Mouse (Mus musculus): ENCODE results near the gene Gm20388. TPM values are rescaled to one million over a fixed set of nuclear protein-coding genes. Genes with fewer than 3 reads are reported as not detected.
A peak's percentile ranks its signal among the peaks of the same experiment; 100 is the strongest.

Gene Gm20388
- total RNA-seq, 2 experiments from 2014 or later, result 1.9 to 2.0 TPM

DNA sequence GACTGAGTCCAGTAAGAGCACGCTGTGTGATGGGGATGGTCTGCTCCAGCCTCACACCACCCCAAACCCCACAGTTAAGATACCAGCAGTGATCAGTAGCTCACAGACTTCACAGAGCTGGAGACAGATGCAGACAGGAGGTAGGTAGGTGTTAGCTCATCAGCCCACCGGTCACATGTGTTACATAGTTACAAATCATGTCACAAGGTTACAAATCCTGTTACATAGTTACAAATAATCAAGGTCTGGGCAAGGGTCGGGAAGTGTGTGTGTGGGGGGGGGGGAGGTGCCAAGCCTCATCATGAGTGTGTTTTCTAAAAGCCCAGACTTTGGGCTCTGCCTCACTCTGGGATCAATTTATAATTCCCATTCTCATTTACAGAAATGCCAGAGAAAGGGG lies 4450.3 kb downstream of the Gm20388 start:
- no peak for DNase-seq

DNA sequence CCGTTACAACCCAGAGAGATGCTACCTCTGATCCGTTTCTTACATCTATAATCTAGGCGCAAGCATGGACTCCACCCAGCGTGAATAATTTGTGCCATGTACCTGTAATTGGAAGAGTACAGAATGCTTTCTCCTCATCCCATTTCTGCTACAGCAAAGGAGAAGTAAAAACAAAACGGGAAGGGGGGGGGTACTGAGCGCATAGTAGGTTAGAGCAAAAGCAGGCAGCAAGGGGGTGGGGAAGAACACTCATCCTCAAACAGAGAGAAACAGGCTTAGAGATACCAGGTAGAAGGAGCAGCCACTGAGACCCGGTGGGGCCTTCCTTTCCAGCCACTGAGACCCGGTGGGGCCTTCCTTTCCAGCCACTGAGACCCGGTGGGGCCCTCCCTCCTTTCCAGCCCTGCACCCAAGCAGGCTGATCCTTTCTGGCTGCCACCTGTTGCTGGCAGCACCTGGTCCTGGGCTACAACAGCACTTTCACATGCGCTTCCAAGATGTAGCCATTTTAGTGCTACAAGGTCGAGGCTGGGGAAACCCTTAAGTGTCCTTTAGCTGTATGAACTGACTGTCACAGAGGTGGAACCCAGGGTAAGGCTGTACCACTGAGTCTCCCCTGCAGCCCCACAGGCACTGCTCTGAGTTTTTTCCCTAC lies 4451.3 kb downstream of the Gm20388 start:
- DNase-seq, result no peak

DNA sequence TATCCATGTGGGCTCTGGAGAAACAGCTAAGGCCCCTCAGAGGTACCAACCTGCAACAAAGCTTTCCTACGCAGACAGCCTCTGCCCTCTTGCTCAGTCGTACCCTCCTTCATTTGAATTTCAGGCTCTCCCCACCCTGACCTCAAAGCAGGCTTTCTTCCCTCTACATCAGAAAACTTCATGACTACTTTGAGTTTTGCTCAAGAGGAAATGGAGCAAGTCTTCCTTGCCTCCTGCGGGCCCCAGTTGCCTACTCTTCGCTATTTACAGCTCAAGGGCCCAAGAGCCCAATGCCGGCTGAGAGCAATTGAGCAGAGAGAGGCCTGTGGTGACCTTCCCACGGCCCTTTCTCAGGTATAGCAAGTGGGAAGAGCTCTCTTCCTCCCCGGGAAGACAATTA lies 4451.9 kb downstream of the Gm20388 start:
- DNase-seq, result no peak

DNA sequence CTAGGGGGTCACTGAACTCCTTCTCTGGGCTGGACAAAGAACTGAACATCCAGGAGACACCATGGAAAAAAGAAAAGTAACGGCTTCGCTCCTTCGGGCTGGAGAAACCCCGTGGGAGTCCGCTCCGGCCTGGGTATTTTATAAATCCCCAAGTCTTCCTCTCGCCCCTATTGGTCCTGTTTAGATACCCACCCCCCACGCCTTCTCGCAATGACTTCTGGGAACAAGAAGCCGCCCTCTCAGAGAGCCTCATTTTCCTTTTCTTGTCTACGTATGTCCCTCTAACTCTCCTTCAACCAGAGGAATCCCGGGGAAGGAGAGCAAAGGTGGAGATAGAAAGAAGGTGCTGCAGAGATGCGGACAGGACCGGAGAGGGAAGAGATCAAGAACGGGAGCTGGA lies 4452.7 kb downstream of the Gm20388 start:
- no peak for DNase-seq

DNA sequence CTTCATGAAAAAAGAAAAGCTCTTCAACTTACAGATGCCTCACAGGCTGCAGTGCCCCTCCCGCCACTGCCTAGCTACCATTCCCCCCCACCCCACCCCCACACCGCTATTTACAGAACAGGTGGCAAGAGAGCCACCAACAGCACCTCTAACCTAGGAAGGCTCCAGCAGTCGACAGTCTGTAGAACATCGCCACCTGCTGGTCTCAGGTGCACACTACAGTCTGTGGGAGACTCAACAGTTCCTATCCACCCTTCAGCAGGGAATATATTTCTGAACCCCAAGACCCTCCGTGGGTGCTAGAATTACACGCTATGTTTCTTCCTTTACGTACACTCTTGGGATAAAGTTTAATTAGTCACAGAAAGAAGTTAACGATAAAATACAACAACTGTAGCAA lies 4457.6 kb downstream of the Gm20388 start:
- DNase-seq, result peak; percentile 81

DNA sequence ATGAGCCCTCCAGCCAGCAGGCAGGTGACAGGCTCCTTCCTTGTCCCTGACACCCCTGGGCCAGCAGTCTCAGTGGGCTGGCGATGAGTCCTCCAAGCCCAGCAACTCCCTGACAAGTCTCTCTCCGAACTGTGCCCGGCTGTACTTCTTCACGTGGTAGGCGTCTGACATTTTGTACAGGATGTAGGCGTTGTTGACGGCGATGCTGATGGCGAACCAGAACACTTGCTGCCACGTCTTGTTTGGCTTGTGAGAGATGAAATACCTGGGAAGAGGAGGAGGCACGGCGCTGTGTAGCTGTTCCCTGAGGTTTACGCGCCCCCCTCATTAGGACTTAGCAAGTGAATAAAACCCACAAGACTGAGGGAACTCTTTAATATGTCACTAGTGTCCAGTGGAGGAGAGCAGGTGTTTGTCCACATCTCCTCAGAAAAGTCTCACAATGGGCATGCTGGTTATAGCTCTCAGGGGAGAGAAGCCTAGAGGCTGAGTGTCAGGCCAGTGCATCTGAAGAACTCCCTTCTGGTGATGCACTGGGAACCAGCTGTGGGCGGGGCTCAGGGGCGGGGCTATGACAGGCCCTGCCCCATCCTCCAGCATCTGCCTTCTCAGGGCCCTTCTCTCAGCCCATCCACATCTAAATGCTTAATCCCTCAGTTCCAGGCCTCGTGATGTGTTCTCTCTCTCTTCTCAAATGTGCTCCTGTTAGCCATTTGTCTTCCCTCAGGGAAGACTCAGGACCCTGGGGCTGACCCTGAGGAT lies 4460.0 kb downstream of the Gm20388 start:
- no peak for DNase-seq

DNA sequence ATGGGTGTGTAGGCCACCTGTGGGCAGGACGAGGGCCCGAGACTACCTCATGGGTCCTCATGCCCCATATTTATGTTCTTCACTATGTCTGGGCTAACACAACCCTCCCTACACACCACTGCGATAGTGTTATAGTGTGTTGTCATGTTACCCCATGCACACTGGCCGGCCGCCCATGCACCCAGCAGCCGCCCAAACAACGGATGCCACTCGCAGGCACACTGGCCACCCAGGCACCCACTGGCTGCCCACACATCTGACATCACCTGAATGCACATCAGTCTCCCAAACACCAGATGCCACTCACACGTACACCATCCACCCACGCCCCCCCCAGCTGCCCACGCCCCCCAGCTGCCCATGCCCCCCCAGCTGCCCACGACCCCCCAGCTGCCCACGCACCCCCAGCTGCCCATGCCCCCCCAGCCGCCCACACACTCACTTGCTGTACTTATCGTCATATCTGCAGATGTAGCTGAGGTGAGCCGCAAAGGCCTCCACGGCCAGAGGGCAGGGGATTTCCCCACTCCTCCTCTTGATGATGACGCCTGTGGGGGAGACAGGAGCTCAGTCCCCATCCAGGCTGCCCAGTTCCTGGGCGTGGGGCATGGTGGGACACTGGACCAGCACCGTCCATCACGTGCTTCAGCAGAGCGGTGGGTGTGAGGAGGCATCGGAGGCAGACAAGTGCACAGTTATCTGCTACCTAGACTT lies 4460.9 kb downstream of the Gm20388 start:
- DNase-seq, result no peak

DNA sequence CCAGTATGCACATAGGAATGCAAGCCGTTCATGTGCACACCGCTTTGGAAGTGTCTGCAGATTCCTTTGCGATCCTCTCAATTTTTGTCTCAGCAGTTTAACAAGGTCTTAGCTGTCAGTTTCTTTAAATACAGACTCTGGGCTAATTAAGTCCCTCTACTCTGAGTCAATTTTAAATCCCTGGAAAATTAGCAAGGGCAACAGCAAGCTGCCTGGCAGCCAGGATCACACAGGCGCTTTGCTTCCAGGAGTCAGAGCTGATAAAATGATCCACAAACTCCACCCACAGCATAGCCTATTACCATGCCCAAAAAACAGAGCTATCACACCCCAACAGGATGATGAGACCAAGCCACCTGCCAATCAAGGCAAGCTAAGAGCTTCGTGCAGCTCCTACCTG lies 4463.1 kb downstream of the Gm20388 start:
- no peak for DNase-seq

DNA sequence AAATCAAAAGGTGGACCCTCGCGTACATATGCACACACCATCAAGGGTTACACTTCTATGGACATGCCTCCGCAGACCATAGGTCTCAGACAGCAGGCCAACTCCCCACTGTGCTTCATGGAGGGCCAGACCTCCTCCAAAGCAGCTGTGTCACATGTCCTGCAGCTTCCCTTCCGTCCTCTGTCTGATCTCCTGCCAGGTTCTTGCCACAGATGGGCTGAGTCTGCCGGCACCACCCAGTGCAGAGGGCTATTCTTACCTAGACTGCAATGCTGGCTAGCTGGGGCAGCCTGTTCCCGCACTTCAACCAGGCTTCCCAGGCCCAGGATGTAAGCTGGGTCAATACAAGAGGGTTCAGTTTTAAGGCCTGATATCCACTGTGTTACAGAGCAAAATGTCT lies 4464.5 kb downstream of the Gm20388 start:
- peak; percentile 48 for DNase-seq

DNA sequence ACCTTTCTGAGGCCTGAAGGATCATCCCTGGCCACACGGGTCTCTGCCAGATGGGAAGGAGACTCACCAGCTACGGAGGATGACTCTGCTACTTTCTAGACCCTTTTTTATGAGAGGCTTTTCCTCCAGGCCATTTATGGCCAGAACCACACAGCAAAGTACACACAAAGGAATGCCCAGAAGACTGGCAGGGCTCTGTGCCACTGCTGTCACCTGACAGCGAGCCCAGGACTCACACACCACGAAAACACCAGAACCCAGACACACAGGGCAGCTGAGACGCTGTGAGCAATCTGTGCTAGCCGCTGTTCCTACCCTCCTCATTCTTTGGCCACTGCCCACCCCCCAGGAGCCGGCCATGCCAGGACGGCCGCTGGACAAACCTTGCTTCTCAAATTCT lies 4465.1 kb downstream of the Gm20388 start:
- DNase-seq, result no peak

DNA sequence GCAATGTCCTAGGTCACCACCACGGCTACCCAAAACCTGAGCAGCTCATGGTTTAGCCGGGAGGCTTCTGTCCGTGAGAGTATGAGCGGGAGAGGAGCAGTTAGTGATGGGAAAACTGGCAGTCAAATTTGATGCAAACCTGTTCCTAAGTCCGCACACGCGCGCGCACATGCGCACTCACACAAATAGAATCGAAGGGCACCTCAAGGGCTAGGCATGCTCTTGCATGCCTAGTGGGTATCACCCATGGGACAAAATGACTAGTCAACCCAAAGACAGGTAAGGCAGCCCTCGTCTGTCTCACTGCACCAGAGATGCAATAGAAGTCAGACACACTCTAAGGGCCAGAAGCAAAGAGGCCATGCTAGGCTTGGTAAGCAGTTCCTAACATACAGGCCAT lies 4465.8 kb downstream of the Gm20388 start:
- DNase-seq, result no peak

DNA sequence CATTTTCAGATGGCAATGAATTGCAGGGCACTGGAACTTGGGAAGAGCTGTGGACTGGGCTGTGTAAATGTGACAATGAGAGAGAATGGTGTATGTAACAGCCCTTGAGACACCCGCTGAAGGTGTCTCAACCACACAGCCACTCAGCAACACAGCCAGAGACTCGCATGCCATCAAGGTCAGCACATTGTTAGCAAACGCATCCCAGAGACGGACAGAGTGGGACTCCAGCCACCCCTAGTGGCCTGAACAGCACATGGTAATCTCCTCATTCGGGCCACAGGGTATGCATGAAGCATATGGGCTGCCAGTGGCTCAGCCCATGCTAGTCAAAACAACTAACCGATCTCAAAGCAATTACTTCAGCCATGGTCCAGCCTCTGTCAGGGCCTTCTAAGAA lies 4468.6 kb downstream of the Gm20388 start:
- no peak for DNase-seq

DNA sequence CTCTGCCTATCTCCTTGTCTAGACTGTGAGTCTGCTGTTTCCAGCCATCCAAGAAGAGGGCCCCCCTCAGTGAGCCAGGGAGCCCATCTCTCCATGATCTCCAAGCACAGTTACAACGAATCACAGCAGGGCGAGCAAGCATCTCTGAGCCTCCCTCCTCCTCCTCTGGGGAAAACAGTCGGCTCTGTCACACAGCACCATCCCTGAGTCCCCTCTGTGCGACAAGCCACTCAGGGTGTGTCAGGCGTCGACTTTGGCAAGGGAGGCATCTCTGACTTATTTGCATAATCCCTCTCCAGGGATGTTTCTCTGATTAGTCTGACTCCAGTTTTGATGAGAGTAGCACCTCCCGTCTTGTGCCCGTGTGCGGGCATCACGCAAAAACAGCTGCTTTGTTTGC lies 4471.6 kb downstream of the Gm20388 start:
- DNase-seq, result no peak

DNA sequence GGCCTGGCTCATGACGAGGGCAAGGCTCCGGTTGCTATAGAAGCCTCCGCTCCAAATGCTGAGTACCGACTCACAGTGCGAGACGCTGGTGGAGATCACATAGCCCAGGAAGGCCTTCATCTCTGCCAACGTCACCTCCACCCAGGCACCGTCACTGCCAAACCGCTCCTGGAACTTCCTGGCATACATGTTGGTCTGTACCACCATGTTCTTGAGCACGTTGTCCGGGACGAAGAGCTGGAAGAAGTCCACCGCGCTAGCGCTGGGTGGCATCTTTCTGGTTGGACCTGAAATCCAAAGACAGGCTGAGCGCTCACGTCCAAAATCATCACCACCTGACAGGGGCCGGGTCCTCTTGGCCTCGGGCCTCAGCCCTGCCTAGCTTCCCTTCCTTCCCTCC lies 4473.7 kb downstream of the Gm20388 start:
- no peak for DNase-seq

DNA sequence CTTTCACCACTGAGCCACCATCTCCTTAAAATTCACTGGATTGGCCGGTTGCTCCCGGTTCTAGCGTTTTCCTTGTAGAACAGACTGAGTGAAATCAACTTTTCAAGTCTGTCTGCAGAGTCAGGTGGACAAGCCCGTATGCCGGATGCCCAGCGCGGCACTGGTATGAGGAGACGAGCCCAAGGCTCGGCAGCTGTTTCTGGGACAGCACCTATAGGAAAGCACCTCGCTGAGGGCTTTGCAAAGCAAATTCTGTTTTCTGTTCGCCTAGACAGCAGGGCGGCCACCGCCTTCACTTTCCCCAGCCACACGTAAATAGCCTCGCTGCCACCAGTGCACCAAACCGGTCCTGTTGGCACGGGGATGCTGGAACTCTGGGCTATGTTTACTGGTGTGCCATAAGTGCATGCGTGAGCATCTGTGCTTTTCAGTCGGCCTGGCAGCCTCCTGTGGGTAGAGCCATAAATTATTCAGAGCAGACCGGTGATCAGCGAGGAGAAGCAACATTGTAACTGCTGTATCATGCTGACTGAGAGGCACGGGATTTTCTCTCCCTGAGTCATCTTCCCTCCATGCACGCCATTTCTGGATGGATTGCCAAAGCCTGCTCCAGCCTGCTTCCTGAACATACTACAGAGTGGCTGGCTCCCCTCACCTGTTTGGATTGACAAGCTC lies 4475.7 kb downstream of the Gm20388 start:
- peak; percentile 43 for DNase-seq

DNA sequence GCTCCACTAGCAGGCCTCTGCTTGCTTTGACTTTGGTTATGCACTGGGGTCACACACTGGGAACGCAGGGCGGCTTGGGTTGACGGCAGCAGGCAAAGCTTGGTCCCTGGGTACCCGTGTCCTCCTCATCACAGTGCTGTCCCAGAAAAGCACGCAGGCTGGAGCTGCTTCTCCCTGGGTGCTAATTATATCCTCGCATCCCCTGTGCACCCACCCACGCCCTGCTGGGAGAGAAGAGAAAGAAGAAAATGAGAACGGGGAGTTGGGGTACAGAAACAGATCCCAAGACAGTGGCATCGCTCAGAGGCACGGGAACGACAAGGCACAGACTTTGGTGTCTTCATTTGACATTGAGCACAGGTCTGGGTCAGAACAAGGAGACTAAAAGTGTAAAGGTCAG lies 4478.9 kb downstream of the Gm20388 start:
- no peak for DNase-seq

DNA sequence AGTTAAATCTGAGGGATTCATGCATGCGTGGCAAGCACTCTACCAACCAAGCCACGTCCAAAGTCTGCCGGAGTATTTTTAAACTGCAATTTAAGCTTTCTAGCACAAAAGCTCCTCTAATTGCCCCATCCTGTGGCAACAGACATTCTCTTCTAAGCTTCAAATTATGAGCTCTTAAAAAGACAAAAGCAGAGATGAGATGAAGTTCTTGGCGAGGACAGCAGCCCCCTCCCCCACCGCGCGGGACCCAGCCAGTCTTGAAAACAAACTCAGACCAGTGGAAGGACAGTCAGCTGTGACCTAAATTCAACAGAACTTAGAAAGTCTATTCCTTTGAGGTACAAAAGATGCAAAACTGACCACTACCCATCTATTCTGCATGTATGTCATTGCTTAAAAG lies 4480.6 kb downstream of the Gm20388 start:
- DNase-seq, result no peak

DNA sequence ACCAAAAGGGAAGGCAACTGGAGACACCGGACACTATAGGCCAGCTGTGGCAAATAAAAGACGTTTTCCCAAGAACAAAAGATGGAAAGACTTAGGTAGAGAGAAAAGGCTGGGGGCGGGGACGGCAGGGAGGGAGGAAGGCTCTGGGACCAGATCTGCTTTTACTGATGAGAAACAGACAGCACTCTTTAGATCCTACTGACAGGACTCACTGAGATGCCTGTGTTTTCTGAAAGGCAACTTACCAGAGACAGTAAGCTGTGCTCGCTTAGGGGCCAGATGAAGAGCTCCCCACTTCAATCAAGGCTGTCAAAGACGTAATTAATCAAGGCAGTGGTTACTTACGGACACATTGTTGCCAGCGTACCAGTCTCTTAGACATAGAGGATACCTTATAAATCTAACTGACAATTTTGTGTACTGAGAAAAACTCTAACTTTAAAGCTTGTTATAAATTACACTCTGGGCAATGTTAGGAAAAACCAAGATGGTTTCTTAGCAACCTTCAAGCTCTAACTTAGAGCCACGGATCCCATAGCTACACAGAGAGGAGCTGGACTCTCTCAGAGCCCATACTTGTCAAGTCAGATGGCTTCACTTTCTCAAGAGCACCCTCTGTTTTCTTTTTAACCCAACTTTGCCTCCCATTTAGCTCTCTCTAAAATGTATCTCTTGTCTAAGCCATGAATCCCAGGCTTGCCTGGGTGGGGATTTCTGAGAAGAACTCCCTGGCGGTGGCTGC lies 4481.8 kb downstream of the Gm20388 start:
- no peak for DNase-seq

DNA sequence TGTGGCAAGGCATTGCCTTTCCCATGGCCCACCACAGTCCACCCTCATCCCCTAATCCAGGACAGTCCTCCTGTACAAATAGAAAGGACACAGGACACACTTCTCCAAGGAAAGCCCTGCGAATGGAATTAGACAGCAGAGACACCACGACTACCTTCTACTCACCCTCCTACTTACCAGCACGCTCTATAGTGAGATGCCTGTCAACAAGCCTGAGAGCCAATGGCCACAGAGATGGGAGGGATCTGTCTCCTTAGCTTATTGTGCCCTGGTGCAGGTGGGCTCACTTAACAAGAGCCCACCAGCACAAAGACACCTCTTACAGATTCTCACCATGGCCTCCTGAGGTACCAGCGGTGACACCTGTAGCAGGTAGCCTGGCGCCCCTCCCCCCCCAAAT lies 4482.4 kb downstream of the Gm20388 start:
- DNase-seq, result no peak

DNA sequence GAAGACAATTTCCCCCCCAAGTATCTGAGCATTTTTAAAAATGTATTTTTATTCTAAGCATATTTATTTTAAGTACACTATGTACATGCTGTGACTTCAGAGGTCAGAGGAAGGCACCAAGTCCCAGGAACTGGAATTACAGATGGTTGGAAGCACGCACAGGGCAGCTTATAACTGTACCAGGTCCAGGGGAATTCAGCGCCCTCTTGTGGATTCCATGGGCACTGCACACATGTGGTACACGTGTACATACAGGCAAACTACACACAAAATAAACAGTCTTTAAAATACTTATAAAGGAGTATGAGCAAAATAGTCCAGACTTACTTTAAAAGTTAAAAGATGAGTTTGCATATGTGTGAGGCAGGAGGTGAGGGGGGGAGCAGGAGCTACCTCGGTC lies 4483.3 kb downstream of the Gm20388 start:
- no peak for DNase-seq

DNA sequence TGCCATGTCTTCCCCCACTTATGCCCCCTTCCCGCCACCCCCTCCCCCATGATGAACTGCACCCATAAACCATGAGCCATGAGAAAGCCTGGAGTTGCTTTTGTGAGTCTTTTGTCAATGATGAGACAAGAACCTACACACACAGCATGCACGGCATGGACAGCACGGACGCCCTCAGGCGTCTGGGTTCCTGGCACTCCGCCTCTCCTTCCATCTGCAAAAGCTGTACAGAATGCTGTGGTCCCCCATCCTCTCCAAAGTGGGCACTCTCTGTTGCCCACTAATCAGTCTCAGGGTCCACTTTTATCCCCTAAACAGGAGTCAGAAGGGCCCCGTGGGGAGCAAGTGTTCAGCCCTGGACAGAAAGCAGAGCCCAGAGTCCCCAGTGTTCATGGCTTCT lies 4484.3 kb downstream of the Gm20388 start:
- no peak for DNase-seq
